Mouse (Mus musculus): ENCODE data around the gene Glul.

GRCm38 (mm10) chr1:153953232-153953631 is 53.5 kb downstream of the Glul start:
- TF ChIP-seq CTCF (IDR thresholded peaks at IDR 0.05; ENCODE audit: extremely low read depth, insufficient read depth, insufficient read length, insufficient replicate concordance) (no peak), POLR2A (IDR thresholded peaks at IDR 0.05; ENCODE audit: low read depth, low read length) (no peak)
